Mouse (Mus musculus): ENCODE results near the gene Gm17268.

Gene Gm17268

DNA sequence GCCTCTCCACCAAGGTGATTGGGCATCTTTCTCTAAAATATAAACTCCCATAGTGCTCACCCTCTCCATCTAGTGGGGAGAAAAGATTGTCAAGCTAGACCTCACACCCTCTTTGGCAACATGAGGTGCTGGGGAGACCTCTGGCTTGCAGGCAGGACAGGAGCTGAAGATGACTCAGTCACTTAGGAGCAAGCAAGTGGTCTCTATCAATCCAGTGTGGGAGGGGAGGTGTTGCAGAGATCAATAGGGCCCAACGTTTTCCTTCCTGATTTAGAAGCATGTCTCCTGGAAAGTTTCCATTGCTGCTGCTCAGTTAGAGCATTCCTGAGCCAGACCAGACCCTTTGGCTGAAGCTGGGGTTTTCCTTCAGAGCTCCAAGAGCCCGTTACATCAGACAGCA is at the start of gene Gm17268:
Gm17268 (minus strand) TSS at position 28 of the 400 bp plus-strand sequence.
- no peak for DNase-seq (ENCODE audit: low spot score)

DNA sequence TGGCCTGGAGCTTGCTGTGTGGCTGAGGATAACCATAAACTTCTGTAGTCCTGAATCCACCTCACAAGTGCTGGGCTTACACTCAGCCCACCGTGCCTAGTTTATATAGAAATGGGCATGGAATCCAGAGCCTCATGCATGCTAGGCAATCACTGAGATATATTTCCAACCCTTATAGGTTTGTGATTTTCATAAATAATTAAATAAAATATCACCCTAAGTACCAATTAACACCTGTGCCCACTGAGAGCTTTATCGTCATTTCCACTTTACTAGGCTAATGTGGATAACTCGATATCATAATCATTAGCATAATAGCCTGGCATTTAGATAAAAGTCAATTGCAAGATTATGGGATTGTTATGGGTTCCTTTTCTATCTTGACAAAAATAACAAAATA is 46.0 kb upstream of the Gm17268 start:
- no peak for DNase-seq (ENCODE audit: low spot score)

DNA sequence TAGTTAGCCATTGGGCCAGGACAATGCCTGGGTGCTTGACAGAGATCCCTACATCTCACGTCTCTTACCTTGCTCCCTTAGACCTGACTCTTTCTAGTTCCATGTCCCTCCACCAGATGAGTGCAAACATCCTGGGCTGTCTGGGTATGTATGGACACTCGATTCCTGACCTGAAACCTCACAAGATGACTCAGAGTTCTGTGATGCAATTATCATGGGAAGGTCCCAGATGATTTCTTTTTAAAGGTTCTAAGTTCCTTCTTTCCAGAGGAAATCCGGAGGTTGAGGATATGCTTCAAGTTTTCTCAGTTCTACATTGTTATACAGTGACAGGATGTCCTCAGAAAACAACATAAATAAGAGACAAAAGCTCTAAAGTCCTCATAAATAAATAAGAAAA is 42.5 kb upstream of the Gm17268 start:
- no peak for DNase-seq (ENCODE audit: low spot score)

DNA sequence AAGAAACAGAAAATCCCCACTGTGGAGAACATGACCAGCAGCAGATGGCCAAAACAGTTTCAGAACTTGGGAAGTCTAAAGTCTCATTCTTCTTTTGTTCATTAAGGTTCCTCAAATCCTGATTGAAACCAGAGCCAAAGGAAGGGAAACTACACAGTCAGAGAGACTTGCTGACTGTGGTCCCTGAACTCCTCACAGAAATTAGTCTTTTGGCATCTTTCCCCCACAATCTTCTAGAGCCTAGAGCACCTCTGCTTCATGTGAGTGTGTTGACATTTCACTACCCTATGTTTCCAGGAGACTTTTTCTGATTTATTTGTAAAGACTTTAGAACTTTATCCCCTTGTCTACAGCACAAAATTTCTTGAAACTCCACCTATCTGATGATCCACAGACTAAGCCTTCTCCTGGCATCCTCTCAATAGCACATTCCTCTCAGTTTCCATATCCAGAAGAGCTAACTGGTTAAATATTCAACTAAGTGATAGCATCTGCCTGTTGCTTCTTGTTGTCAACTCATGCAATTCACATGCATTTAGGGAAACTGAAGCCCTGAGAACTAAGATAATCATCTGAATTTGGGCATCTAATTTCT is 39.9 kb upstream of the Gm17268 start:
- DNase-seq (ENCODE audit: low spot score): no peak

DNA sequence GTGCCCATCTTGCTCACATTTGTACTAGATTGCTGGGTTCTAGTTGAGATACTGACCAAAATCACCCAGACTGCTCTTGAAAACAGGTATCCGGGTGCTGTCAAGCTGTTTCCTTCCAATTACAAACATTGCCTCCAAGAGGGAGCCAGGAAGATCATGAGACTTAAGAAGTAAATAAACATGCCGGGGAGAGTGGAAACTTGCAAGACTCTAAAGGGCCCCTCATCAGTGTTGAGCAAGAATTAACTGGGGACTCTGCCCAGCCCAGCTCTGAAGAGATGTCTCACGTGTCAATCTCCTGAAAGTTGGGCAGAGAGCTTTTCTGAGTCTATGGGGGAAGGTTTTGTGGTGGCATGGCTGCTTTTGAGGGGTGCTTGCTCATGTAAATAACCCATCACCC is 38.7 kb upstream of the Gm17268 start:
- no peak for DNase-seq (ENCODE audit: low spot score)

DNA sequence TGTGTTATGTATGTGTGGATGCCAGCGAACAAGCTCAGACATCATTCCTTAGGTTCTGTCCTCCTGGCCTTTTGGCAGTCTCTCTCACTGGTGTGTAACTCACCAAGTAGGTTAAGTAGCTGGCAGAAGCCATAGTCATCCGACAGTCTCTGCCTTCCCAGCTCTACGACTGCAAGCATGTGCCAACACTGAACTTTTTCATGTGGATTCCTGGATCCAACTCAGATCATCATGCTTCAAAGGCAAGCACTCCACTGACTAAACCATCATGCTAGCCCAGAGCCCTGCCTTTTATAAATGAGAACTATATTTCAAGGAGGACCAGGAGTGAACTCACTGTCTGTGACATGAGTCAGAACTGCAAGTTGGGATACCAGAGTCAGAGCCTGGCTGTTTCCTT is 35.3 kb upstream of the Gm17268 start:
- DNase-seq (ENCODE audit: low spot score): no peak

DNA sequence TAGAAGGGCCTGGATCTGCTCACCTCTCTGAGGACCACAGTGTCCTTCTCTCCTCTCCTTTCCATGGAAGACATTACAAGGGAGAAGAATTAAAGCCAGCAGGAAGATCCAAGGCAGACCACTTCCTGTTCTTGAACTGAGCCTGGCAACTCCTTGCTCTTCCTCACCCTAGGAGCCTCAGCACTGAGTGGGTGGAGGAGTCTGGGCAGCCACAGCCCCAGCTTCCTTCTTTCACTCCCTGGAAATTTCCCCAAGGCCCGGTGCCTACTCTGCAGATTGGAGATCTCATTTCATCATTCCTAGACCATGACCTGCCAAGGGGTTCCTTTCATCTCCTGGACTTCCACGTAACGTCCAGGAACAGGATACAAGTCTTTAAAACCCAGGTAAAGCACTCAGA is 34.6 kb upstream of the Gm17268 start:
- no peak for DNase-seq (ENCODE audit: low spot score)

DNA sequence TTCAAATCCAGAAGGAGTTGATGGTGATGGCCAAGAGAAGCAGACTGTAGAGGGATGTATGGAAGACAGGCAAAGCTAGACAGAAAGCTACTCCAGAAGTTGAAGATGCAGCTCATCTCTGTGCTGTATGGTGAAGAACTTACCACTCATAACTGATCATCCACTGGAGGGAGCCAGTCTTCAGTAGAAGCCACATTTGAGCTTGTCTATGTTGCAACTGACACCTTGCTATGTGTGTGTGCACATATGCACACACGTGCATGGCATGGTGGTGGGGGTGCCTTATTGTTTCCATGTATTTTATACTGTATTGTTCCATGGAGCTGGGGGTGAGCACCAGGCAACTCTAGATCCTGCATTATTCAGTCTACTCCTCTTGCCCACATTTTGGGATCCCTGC is 34.0 kb upstream of the Gm17268 start:
- no peak for DNase-seq (ENCODE audit: low spot score)

DNA sequence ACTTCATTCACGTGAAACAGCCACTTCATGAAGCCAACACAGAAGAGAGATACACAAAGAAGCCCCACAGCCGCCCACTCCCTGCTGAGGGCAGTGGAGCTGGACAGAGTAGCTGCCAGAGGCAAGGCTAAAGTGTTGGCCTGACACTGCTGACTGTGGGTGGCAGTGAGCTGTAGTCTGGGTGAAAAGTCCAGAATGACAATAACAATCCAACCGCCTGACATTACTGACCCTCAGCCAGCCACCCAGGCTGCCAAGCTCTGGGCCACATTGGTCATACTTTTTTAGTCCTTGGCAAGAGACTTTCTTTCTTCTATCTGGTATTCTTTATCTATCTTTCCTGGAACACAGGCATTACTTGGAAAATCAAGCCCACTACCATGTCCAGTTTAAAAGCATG is 32.7 kb upstream of the Gm17268 start:
- no peak for DNase-seq (ENCODE audit: low spot score)

DNA sequence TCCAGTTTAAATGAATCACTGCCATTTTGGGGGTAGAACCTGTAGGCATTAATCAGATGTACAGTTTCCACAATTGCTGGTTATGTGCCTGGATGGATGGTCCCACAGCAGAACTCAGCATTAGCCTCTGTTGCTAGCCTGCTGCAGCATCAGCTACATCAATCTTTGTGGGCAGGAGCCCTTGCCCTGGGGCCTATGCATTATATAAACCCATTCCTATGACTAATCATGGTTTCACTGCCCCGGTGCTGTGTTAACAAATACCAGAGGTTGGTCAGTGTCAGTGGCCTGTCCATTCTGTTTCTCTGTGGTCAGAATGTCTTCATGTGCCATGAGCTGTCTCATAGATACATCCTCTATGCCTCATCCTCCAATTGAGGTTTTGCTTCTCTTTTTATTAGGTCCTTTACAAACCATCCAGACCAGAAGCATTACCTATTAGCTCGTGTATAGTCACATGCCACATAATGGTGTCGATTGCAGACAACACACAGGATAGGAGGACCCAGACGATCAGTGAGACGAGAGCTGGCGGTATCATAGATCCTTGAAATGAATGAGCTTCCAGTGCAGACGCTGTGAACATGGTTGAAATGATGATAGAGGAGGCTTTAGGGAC is 28.7 kb upstream of the Gm17268 start:
- no peak for DNase-seq (ENCODE audit: low spot score)

DNA sequence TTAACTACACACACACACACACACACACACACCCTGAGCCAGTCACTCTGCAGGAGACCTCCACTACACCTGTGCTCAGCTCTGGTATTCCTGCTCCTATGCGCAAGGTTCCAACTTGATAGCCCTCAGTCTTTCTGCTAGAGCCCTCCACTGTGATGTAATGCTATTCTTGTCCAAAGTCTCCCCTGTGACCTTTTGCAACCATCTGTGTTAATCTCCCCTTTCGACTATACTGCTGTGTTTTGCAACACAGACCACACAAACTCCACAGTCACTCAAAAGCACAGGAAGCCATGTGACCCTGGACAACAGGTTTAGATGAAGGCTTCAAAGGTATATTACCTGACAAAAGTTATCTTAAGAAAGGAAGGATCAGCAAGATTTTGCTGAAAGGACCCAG is 25.1 kb upstream of the Gm17268 start:
- DNase-seq (ENCODE audit: low spot score): no peak

DNA sequence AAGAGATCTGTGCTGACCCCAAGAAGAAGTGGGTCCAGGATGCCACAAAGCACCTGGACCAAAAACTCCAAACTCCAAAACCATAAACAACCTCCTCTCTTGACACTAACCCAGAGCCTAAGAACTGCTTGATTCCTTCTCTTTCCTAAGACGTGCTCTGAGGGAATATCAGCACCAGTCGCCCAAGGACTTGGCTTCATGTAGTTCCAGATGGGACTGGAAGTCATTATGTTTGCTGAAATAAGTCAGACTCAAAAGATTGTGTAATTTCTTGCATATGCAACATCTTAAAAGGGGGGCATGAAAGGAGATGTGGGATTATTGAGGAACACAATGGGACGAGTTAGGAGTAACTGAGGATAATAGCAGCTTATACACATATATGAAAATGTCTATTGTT is 23.9 kb upstream of the Gm17268 start:
- DNase-seq (ENCODE audit: low spot score): no peak

DNA sequence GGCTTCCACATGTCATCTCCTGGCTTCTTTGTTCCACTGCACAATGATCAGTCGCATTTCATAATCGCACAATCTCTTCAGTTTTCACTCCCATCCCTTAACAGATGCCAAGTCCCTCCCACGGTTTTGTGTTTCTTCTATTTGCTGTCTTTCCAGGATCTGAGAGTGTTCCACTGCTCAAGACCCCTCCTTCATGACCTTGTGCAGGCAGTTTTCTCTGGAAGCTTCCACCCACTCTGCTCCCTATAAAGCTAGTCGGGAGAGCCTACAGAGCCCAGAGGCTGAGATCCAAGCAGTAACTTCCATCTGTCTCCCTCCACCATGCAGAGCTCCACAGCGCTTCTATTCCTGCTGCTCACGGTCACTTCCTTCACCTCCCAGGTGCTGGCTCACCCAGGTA is 19.3 kb upstream of the Gm17268 start, which contains the start of gene Ccl11:
Ccl11 (plus strand) TSS at position 178 of the 400 bp plus-strand sequence.
- no peak for DNase-seq (ENCODE audit: low spot score)

DNA sequence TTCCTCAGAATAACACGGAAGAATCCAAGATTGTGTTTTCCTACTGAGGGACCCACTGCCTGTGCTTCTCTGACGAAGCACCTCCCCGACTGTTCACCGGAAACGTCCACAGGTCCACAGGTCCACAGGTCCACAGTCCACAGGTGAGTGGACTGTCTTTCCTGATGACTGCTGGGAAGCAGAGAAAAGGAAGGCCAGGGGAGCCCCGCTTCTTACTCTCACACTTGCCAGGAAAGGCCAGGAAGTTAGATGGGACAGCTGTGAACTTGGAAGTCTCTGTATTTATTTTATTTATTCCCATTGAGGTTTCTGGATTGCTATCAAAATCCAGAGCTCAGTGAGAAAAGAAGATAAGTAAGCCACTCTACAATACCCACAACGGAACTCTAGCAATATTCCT is 15.5 kb upstream of the Gm17268 start:
- DNase-seq (ENCODE audit: low spot score): no peak

DNA sequence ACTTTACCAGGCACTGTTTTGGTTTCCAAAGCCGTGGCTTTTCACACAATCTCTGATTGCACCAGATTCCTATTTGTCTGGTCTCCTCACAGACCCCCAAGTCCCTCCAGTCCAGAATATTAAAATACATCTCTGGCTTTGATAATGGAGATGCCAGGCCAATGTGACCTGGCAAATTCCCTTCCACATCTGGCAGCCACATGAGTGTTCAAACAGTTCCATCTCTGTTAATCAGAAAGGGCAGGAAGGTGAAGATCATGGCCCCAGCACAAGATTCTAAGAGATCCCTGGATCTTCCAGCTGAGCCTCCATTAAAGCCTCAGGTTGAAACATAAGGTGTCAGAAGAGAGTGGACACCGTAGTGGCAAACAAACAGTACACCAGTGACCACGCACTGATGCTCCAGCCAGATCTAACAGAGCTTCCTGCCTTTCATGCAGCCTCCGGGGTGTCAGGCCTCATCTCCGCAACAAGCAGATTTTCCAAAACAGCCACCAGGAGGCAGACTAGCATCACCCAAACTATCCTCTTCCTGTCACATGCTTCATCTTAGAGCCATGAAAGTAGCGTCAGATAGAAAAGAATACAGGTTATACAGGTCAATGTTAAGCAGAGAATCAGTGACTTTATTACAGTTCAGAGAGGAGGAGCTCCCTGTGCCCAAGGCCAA is 9.5 kb upstream of the Gm17268 start:
- peak; percentile 25 for DNase-seq (ENCODE audit: low spot score)

DNA sequence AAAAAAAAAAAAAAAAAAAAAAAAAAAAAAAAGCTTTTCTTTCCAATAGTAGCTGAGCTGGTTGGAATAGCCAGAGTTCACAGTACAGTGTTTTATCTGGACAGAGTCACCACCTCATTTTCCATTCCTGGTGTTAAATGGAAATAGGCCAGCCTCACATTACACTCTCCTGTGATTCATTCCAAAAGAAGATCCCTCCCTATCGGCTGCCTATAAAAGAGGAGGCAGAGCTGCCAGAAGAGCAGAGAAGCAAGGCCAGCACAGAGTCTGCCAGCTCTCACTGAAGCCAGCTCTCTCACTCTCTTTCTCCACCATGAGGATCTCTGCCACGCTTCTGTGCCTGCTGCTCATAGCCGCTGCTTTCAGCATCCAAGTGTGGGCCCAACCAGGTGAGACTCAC is 7.1 kb upstream of the Gm17268 start, which contains the start of gene Ccl7:
Ccl7 (plus strand) TSS at position 242 of the 400 bp plus-strand sequence.
- DNase-seq (ENCODE audit: low spot score): peak; percentile 19

DNA sequence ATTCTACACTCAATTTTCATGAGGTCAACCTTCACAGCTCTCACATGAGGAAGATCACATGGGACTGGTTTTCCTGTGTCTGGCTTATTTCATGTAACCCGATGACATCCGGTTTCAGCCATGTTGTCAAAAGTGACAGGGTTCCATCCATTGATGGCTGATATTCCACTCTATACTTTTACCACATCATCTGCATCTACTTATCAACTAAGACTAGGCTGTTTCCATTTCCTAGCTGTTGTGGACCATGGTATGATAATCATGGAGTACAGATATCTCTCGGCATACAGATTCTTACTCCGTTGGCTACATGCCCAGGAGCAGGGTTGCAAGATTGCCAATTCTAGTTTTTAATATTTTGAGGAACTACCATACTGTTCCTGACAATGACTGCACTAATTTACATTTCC is 3.3 kb upstream of the Gm17268 start:
- DNase-seq (ENCODE audit: low spot score): no peak

DNA sequence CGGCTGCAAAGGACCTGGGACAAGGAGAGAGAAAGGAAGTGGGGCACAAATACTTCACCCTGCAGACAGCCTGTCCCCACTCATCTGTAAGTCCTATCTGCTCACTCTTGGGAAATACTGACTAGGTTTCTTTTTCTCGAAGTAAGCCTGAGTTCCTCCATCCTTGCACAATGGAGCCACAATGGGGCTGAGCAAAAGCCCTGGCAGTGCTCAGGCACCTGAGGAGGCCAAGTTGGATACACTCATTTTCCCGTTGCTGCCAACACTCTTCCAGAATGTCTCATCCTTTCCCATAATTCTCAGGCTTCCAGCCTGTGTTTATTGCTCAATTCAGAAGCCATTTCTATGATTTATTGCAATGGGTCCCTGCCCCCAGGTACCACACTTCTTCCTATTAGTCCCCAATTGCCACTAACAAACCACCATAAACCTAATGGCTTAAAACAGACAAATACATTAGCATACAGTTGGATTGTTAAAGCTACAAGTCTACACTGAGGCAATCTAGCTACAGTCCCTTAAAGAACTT is 834 bp upstream of the Gm17268 start:
- no peak for DNase-seq (ENCODE audit: low spot score)

DNA sequence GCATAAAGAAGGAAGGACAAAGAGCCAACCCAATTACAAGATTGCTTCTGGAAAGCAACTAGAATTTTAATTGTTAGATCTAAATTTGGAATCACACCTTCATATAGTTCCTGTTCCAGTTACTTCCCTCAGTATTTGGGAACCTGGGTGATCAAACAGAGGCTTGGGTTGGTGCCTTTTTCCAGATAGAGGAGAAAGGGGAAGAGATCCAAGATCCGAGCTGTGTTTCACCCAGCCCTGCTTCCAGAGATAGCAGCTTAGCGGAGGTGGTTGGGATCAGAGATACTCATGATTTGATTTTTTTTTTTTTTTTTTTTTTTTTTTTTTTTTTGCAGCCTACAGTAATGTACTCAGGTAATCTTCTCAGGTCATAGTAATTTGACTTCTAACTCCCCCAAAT is 2.5 kb downstream of the Gm17268 start:
- no peak for DNase-seq (ENCODE audit: low spot score)

DNA sequence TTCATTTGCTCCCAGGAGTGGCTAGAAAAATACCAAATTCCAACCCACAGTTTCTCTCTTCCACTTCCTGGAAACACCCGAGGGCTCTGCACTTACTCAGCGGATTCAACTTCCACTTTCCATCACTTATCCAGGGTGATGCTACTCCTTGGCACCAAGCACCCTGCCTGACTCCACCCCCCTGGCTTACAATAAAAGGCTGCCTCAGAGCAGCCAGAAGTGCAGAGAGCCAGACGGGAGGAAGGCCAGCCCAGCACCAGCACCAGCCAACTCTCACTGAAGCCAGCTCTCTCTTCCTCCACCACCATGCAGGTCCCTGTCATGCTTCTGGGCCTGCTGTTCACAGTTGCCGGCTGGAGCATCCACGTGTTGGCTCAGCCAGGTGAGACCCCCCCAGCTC is 3.0 kb downstream of the Gm17268 start, which contains the start of gene Ccl2:
Ccl2 (plus strand) TSS at position 216 of the 400 bp plus-strand sequence.
- peak; percentile 56 for DNase-seq (ENCODE audit: low spot score)

DNA sequence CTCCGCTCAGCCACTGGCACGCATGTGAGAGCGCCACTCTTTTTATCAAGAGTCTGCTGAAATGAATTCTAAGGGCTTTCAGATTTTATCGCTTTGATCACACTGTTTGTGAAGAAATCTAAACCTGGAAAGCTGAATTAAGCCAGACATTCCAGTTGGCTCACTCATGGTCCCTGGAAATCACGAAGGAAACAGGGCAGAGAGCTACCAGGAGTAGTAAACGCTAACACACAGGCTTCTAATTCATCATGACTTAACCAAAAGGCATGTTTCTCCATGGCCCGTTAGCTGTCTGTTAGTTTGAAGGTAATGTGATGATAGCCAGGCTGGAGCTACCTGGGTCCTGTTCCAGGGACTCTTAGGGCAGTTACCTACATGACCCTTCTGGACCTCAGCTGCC is 3.9 kb downstream of the Gm17268 start:
- DNase-seq (ENCODE audit: low spot score): no peak

DNA sequence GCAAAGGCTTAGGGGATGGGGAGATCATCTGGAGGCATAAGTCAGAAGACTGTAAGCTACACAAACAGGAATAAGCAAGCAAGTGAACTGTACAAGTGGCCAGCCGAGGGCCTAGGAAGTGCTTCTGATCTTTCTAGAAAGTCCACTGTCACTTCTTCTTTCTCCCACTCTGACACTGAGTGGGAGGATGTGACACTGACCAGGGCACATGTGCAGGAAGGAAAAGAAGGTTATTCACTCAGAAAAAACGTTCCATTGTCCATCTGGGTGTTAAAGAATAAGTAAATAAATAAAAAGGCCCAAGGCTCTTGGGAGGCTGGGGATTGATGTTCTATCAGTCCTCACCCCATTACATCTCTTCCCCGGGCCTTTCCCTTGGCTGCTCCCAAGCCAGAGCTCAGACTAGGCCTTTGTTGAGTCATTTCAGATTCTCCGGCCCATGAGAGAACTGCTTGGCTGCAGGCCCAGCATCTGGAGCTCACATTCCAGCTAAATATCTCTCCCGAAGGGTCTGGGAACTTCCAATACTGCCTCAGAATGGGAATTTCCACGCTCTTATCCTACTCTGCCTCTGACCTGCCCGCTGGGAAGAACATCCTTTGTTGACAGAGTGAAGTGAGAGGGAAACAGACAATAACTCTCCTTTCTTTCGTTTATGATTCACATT is 5.6 kb downstream of the Gm17268 start:
- DNase-seq (ENCODE audit: low spot score): peak; percentile 47

DNA sequence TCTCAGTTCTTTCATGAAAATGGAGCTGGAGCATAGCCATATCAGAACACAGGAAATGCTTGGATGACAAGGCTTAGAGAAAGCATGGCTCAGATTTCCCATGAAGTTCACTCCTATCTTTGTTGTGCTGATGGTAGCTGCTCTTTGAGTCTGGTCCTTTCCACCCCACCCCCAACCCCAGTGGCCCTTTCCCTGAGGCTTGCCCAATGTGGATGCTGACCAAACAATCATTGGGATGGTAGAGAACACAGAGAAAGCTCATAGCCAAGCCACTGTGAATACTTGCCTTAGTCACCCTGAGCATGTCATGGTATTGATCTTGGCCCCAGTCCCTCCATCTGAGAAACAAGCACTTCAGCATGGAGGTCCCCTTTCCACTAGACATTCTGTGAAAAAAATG is 6.2 kb downstream of the Gm17268 start:
- DNase-seq (ENCODE audit: low spot score): no peak

All from ovary, postnatal 36 days (tissue).